Mouse (Mus musculus): ENCODE measurements around the gene Ptch1.

The Ptch1 gene

DNA sequence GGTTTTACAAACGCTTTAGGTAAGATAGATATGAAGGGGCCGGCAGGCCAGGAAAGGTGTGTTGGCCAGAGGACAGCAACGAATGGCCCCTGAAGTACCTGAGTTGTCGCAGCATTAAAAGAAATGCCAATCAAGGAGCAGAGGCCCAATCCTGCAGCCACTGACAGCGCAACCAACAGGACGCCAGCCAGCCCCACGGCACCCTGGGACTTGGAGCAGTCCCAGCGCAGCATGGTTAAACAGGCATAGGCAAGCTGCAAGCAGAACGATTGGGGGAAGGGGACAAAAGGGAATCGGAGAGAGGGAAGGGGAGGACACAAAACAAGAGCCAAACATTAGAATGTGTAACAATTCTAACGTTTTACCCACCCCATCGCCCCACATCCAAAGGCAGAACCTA is 32.8 kb downstream of the Ptch1 start:
- no peak for DNase-seq (ENCODE audit: low spot score in 2 of 2)

GRCm38 (mm10) chr13:63534981-63535380 is 38.4 kb downstream of the Ptch1 start:
- DNase-seq (ENCODE audit: low spot score in 2 of 2): no peak

DNA sequence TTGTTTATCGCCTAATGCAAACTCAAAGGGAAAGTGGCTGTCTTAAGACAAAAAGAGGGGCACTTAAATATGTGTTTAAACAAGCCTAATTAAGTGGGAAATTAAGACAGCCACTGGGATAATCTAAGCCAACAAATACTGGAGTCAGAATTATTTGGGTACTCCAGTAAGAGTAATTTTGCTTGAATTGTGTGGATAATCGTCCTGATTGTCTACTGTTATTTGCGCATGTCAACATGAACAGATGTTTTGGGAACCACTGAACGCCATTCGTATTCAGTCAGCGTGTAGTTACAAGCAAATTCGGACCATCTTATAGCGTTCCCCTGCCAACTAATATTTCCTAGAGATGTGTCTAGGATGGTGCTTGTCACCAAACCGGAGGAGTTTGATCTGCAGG is 42.5 kb downstream of the Ptch1 start:
- DNase-seq (ENCODE audit: low spot score in 2 of 2): no peak

- no peak for DNase-seq (ENCODE audit: low spot score in 2 of 2)
Observed at GRCm38 (mm10) chr13:63530371-63530764, 43.0 kb downstream of the Ptch1 start.

- DNase-seq (ENCODE audit: low spot score in 2 of 2): no peak
Observed at GRCm38 (mm10) chr13:63529602-63530370, 43.6 kb downstream of the Ptch1 start.

GRCm38 (mm10) chr13:63528852-63529251 is 44.5 kb downstream of the Ptch1 start:
- DNase-seq (ENCODE audit: low spot score in 2 of 2): no peak

DNA sequence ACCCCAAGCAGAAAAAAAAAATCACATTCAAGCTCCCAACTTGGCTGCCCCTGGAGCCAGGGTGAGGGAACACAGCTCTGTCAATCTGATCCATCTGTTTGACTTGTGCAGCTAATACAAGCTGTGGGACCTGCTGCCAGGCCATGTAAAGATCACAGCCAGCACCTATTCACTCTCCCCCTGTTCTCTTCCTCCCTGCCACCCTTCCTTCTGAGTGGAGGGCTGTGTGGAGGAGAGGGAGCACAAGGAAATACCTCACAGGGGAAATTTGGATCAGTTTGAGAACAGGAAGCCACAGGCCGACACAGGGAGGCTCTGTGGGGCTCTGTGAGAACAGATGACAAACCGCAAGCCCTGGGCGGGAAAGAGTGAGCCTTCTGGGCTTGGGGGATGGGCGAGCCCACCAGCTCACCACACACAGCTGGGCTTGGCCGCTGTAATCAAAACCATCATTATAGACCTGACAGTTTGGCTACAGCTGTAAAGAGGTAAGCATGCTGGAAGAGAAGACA is 45.2 kb downstream of the Ptch1 start:
- no peak for DNase-seq (ENCODE audit: low spot score in 2 of 2)

GRCm38 (mm10) chr13:63525571-63526197 is 47.7 kb downstream of the Ptch1 start:
- DNase-seq (ENCODE audit: low spot score in 2 of 2): no peak

- DNase-seq (ENCODE audit: low spot score in 2 of 2): no peak
Observed at GRCm38 (mm10) chr13:63524608-63525570, 48.5 kb downstream of the Ptch1 start.

- DNase-seq (ENCODE audit: low spot score in 2 of 2): no peak
Observed at GRCm38 (mm10) chr13:63524061-63524460, 49.3 kb downstream of the Ptch1 start.

DNA sequence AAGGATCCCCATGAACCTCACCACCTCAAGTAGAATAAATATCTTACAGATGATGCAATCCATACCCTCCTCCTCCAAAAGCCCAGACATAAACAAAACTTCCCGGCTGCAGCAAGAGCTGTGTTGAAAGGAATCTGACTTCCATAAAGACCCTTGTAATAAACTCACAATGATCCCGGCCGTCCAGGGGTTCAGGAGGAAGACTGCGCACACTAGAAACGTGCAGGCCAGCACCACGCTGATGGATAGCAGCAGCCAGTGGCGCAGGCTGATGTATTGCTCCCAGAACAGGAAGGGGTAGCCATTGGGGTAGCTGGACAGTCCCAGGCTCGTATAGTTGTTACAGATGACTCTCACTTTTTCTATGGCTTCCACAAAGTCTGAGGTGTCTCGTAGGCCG is 50.6 kb downstream of the Ptch1 start:
- DNase-seq (ENCODE audit: low spot score in 2 of 2): no peak

DNA sequence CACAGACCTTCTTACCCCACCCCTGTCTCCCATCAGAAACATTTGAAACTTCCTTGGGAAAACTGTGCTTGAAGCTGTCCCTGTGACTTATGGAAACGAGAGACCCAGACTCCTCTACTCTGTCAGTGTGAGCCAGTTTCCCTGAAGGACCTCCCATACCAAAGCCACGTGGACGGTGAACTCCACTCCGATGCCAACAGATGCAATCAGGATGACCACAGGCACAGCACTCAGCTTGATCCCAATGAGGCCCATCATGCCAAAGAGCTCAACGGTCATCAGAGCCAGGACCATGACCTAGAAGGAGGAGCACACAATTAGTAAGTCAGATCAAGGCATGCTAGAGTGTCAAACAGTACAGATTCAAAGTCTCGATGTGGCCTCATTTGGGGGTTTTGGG is 53.3 kb downstream of the Ptch1 start:
- DNase-seq (ENCODE audit: low spot score in 2 of 2): no peak

DNA sequence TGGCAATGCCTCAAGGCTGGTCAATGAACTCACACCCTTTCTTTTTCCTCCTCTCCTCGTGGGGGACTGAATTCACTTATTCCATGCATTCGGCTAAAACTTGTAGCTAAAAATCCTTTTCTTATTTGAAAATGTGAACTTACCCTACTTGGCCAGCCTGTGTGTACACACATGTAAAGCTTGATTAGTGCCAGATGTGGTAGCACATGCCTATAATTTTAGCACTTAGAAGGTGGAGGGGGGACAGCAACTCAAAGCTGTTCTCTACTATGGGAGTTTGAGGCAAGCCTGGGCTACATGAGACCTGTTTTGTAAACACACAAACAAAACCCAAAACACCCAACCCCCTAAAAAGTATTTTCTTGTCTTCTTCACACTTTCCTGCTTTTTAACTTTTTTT is 56.9 kb downstream of the Ptch1 start:
- no peak for DNase-seq (ENCODE audit: low spot score in 2 of 2)

DNA sequence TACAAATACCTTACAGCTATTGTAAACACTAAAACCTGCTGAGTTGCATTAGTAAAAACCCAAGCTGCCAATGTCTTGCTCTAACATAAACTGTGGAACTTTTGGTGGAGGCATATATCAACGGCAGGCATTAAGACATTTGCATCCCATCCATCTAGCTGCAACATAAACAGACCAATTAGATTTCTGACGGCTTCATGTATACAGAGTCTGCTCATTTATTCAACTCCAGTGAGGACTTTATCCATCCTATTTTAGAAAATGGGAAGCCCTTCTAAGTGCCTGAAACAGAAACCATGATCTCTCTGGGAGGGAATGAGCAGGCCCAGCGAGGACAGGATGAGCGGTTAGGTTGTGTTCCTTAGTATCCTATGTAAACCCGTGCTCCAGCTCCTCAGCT is 57.9 kb downstream of the Ptch1 start:
- no peak for DNase-seq (ENCODE audit: low spot score in 2 of 2)

DNA sequence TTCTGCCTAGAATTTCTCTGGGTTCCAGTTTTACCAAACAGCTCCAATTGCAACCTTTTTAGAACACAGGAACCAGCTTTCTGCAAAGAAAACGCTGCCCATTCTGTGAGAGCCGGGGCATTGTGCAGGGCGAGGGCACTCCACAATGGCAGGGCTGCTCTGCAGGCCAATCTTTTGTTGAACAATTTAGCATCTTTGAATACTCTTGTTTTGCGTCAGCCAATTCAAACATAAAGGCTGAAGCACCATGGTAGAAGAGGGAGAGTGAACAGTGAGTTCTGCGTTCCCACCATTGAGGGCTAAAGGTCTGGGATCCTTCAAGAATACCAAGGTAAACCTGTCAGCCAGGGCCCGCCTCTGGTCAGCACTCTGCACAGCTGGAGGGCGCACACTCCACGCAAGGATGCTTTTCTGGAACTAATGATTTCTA is 58.5 kb downstream of the Ptch1 start:
- DNase-seq (ENCODE audit: low spot score in 2 of 2): no peak

GRCm38 (mm10) chr13:63513374-63514098 is 59.9 kb downstream of the Ptch1 start:
- no peak for DNase-seq (ENCODE audit: low spot score in 2 of 2)

DNA sequence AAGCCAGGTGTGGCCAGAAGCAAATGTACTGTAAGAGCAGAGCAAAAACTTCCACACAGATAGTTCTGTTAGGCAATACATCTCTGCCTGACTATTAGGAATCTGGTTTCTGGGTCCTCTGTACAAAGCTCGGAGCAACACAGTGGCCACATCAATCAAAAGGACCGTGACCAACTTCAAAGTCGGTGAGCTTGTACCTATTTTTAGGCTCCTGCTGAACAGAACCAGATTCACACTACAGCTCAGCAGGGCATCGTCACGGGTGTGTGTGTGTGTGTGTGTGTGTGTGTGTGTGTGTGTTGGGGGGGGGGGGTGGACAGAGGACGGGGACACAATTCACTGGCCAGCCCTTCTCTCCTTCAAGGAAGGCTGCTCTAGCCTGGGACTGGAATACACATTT is 61.0 kb downstream of the Ptch1 start:
- DNase-seq (ENCODE audit: low spot score in 2 of 2): no peak

GRCm38 (mm10) chr13:63507821-63508220 is 65.6 kb downstream of the Ptch1 start:
- DNase-seq (ENCODE audit: low spot score in 2 of 2): no peak

GRCm38 (mm10) chr13:63507001-63507556 is 66.3 kb downstream of the Ptch1 start:
- DNase-seq (ENCODE audit: low spot score in 2 of 2): no peak

DNA sequence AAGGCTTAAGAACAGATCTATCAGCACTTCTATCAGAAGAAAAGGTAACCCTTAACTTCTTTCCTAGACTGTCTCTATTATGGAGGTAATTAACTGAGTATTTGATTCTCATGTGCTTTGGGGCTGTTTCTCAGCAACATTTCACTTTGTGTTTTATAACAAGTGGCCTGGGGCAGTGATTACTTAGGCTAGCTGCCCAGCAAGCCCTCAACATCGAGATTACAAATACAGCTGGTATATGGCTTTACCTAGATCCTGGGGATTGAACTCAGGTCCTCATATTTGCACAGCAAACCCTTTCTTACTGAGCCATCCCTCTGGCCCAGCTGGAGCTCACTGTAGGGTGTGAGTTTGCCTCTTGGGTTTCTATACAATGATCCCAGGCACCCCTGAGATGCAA is 67.0 kb downstream of the Ptch1 start:
- DNase-seq (ENCODE audit: low spot score in 2 of 2): no peak

DNA sequence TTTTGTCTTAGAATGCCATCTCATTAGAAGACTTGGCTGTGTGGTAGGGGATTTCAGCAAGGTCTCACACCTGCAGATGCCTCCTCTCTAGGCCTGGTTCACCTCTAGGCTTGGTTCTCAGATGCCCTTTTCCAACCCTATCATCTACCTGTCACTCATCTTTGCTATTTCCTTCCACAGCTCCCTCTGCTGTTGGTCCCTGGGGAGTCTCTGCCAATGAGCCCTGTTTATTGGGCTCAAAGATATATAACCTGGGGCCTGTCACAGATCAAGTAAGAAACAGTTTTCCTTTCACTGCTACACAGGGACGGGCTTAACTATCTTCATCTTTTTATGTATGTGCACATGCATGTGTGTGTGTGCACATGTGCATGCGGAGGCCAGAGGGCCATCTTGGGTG is 71.0 kb downstream of the Ptch1 start:
- DNase-seq (ENCODE audit: low spot score in 2 of 2): no peak
